Mouse (Mus musculus): ENCODE measurements around the gene Clptm1.
A peak's percentile ranks its signal among the peaks of the same experiment; 100 is the strongest.
"Not testable (repeated sequence)": the region's sequence is repeated elsewhere in the genome, so short reads cannot be mapped to it uniquely, and the experiment has no call there.

The Clptm1 gene

GRCm38 (mm10) chr7:19691873-19692865, 27.3 kb upstream of the Clptm1 start, which contains the start of gene Apoc1:
Gene Apoc1 (minus strand): TSS chr7:19692660.
- DNase-seq (ENCODE audit: low read depth, low spot score), result no peak

GRCm38 (mm10) chr7:19691434-19691833, 26.6 kb upstream of the Clptm1 start:
- no peak for DNase-seq (ENCODE audit: low read depth, low spot score)

GRCm38 (mm10) chr7:19690845-19691244, 26.0 kb upstream of the Clptm1 start:
- no peak for DNase-seq (ENCODE audit: low read depth, low spot score)

- no peak for DNase-seq (ENCODE audit: low read depth, low spot score)
Measured at GRCm38 (mm10) chr7:19688611-19689010, 23.8 kb upstream of the Clptm1 start.

- no peak for DNase-seq (ENCODE audit: low read depth, low spot score)
Measured at GRCm38 (mm10) chr7:19688101-19688500, 23.3 kb upstream of the Clptm1 start.

- DNase-seq (ENCODE audit: low read depth, low spot score), result not testable (repeated sequence)
Measured at GRCm38 (mm10) chr7:19686927-19687583, 22.2 kb upstream of the Clptm1 start.

- no peak for DNase-seq (ENCODE audit: low read depth, low spot score)
Measured at GRCm38 (mm10) chr7:19686521-19686920, 21.7 kb upstream of the Clptm1 start.

GRCm38 (mm10) chr7:19685374-19685773, 20.5 kb upstream of the Clptm1 start:
- no peak for DNase-seq (ENCODE audit: low read depth, low spot score)

- DNase-seq (ENCODE audit: low read depth, low spot score), result no peak
Measured at GRCm38 (mm10) chr7:19683771-19684201, 19.0 kb upstream of the Clptm1 start.

GRCm38 (mm10) chr7:19682979-19683378, 18.1 kb upstream of the Clptm1 start:
- no peak for DNase-seq (ENCODE audit: low read depth, low spot score)

GRCm38 (mm10) chr7:19681202-19681694, 16.4 kb upstream of the Clptm1 start, which contains the start of the genes Gm44805 and Apoc4:
Gene Gm44805 (minus strand): TSS chr7:19681423.
Gene Apoc4 (minus strand): TSS chr7:19681479.
- DNase-seq (ENCODE audit: low read depth, low spot score), result no peak

GRCm38 (mm10) chr7:19680702-19681101, 15.9 kb upstream of the Clptm1 start:
- DNase-seq (ENCODE audit: low read depth, low spot score), result no peak

GRCm38 (mm10) chr7:19678901-19679300, 14.1 kb upstream of the Clptm1 start:
- no peak for DNase-seq (ENCODE audit: low read depth, low spot score)

GRCm38 (mm10) chr7:19677872-19678271, 13.0 kb upstream of the Clptm1 start, which contains the start of gene Apoc2:
Gene Apoc2 (minus strand): TSS chr7:19677941.
- no peak for DNase-seq (ENCODE audit: low read depth, low spot score)

- no peak for DNase-seq (ENCODE audit: low read depth, low spot score)
Measured at GRCm38 (mm10) chr7:19676662-19677061, 11.8 kb upstream of the Clptm1 start.

- no peak for DNase-seq (ENCODE audit: low read depth, low spot score)
Measured at GRCm38 (mm10) chr7:19675824-19676223, 11.0 kb upstream of the Clptm1 start.

- no peak for DNase-seq (ENCODE audit: low read depth, low spot score)
Measured at GRCm38 (mm10) chr7:19673083-19673699, 8.4 kb upstream of the Clptm1 start.

- DNase-seq (ENCODE audit: low read depth, low spot score), result no peak
Measured at GRCm38 (mm10) chr7:19671511-19671910, 6.7 kb upstream of the Clptm1 start.

GRCm38 (mm10) chr7:19668947-19669721, 4.3 kb upstream of the Clptm1 start:
- peak; percentile 85 for DNase-seq (ENCODE audit: low read depth, low spot score)

- no peak for DNase-seq (ENCODE audit: low read depth, low spot score)
Measured at GRCm38 (mm10) chr7:19667434-19667833, 2.6 kb upstream of the Clptm1 start.

- DNase-seq (ENCODE audit: low read depth, low spot score), result no peak
Measured at GRCm38 (mm10) chr7:19666750-19667149, 1.9 kb upstream of the Clptm1 start.
